Mouse (Mus musculus) c-Kit-positive CD71-positive TER-119-negative erythroid progenitor cells, embryonic 14.5 days (primary cell): ENCODE measurements around the gene Tmem274.
A peak's percentile ranks its signal among the peaks of the same experiment; 100 is the strongest.
"Not testable (repeated sequence)": the region's sequence is repeated elsewhere in the genome, so short reads cannot be mapped to it uniquely, and the experiment has no call there.

ENCODE experiments used
- DNase-seq: peaks from one replicate; pipeline ENCODE4 v3.0.0-alpha.2; 2013; ENCODE audit warnings: low read depth

The Tmem274 gene

GRCm38 (mm10) chr4:149477078-149477477 lies at the start of gene Tmem274:
Gene Tmem274, plus strand, starts transcription at chr4:149477378.
- no peak for DNase-seq

- DNase-seq = no peak
Observed at GRCm38 (mm10) chr4:149429592-149429991, 47.6 kb upstream of the Tmem274 start.

- DNase-seq = not testable (repeated sequence)
Observed at GRCm38 (mm10) chr4:149431887-149432286, 45.3 kb upstream of the Tmem274 start.

GRCm38 (mm10) chr4:149440576-149440975 lies 36.6 kb upstream of the Tmem274 start:
- DNase-seq = no peak

- DNase-seq = no peak
Observed at GRCm38 (mm10) chr4:149442436-149442835, 34.7 kb upstream of the Tmem274 start.

- no peak for DNase-seq
Observed at GRCm38 (mm10) chr4:149444465-149444864, 32.7 kb upstream of the Tmem274 start.

- peak; percentile 89 for DNase-seq
Observed at GRCm38 (mm10) chr4:149444964-149445701, 32.0 kb upstream of the Tmem274 start.

GRCm38 (mm10) chr4:149445868-149446267 lies 31.3 kb upstream of the Tmem274 start:
- DNase-seq = no peak

GRCm38 (mm10) chr4:149446309-149446708 lies 30.9 kb upstream of the Tmem274 start:
- DNase-seq = no peak

GRCm38 (mm10) chr4:149450636-149451035 lies 26.5 kb upstream of the Tmem274 start:
- no peak for DNase-seq

- DNase-seq = no peak
Observed at GRCm38 (mm10) chr4:149453656-149454055, 23.5 kb upstream of the Tmem274 start.

- DNase-seq = no peak
Observed at GRCm38 (mm10) chr4:149454263-149454662, 22.9 kb upstream of the Tmem274 start.

- DNase-seq = no peak
Observed at GRCm38 (mm10) chr4:149454879-149455278, 22.3 kb upstream of the Tmem274 start, which contains the start of gene Rbp7. Gene Rbp7, minus strand, starts transcription at chr4:149454978.

- DNase-seq = not testable (repeated sequence)
Observed at GRCm38 (mm10) chr4:149457163-149457562, 20.0 kb upstream of the Tmem274 start.

- DNase-seq = no peak
Observed at GRCm38 (mm10) chr4:149457831-149458430, 19.2 kb upstream of the Tmem274 start.

GRCm38 (mm10) chr4:149458526-149458925 lies 18.7 kb upstream of the Tmem274 start:
- DNase-seq = no peak

GRCm38 (mm10) chr4:149459425-149459824 lies 17.8 kb upstream of the Tmem274 start:
- DNase-seq = no peak

- DNase-seq = not testable (repeated sequence)
Observed at GRCm38 (mm10) chr4:149460475-149460874, 16.7 kb upstream of the Tmem274 start.

GRCm38 (mm10) chr4:149461579-149462304 lies 15.4 kb upstream of the Tmem274 start:
- DNase-seq = no peak

GRCm38 (mm10) chr4:149462305-149462971 lies 14.7 kb upstream of the Tmem274 start:
- DNase-seq = no peak

- DNase-seq = no peak
Observed at GRCm38 (mm10) chr4:149463435-149463950, 13.7 kb upstream of the Tmem274 start.

GRCm38 (mm10) chr4:149469557-149469956 lies 7.6 kb upstream of the Tmem274 start:
- DNase-seq = no peak
